Mouse (Mus musculus) bone marrow macrophage, adult 2 months (primary cell): Measurements from ENCODE around the gene Pop4.

Experiments
- CTCF ChIP-seq: IDR thresholded peaks from 2 replicates; pipeline ENCODE4 v1.5.1; 2012; ENCODE audit warnings: low read depth, mild to moderate bottlenecking, low read length, moderate library complexity
- POLR2A ChIP-seq: IDR thresholded peaks from 2 replicates; pipeline ENCODE4 v1.6.1; 2012; ENCODE audit warnings: mild to moderate bottlenecking, low read depth, low read length, borderline replicate concordance

GRCm38 (mm10) chr7:38218631-38219367 lies 52.4 kb downstream of the Pop4 start:
- TF ChIP-seq POLR2A (no peak), CTCF (no peak)
